Mouse (Mus musculus): ENCODE results near the gene Rbck1.
"Not testable (repeated sequence)": the region's sequence is repeated elsewhere in the genome, so short reads cannot be mapped to it uniquely, and the experiment has no call there.

The Rbck1 gene

GRCm38 (mm10) chr2:152305480-152305879, 27.0 kb downstream of the Rbck1 start:
- in situ Hi-C loops (cut with MboI; ENCODE audit: low sequenced_read_pairs) = no loop called here

DNA sequence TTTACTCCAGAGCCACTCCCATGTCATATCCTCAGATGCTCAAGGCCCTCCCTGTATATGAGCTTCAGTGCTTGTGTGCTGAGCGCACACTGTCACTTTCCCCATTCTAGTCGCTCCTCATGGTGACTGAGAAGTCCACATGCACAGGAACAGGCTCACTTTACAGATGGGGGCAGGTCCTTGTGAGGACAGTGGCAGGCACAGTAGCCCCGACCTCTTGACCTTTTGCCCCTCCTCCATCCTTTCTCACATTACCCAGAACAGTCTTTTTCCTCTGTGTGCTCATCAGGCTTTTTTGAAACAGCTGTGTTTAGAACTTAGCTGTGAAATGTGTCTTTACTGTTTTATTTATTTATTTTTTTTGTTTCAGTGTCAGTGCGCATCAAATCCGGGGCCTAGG, 28.7 kb downstream of the Rbck1 start:
- in situ Hi-C loops (cut with MboI; ENCODE audit: low sequenced_read_pairs) = no loop called here

GRCm38 (mm10) chr2:152302862-152303261, 29.6 kb downstream of the Rbck1 start:
- in situ Hi-C loops (cut with MboI; ENCODE audit: low sequenced_read_pairs) = no loop called here

GRCm38 (mm10) chr2:152294541-152294940, 37.9 kb downstream of the Rbck1 start:
- in situ Hi-C loops (cut with MboI; ENCODE audit: low sequenced_read_pairs) = no loop called here

DNA sequence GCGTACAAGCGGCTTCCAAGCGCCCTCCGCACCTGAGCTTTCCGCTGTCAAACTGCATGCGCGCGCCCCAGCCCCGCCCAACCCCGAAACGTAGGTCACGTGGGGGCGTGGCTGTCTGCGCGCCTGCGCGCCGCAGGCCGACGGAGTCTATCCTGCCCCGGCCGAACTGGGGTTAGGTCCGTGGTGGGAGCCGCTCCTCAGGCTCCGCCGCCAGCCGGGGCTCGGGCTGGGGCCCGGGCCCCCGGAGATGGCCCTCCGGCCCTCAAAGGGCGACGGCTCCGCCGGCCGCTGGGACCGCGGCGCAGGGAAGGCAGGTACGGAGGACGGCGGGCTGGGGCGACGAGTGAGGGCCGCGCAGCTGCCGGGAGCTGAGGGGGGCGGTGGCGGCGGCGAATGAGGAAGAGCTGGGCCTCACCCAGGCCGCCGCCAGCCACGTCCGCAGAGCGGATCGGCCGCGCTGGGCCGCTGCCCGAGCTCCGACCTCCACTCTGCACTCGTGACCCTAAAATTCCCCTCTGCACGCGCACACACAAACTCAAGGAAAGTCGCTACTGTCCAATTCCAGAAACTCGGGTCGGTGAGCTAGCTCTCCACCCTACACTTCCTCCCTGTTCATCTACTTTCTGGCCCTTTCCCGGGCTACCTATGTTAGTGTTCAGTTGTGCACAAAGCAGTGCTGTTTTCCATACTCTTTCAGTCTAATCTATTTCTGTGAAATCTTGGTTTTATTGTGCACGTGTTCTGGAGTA, 38.6 kb downstream of the Rbck1 start, which contains the start of gene Tbc1d20:
Gene Tbc1d20, plus strand, starts transcription at position 102 of the 749 bp plus-strand sequence.
- in situ Hi-C loops (cut with MboI; ENCODE audit: low sequenced_read_pairs) = no loop called here

GRCm38 (mm10) chr2:152293179-152293726, 39.2 kb downstream of the Rbck1 start:
- in situ Hi-C loops (cut with MboI; ENCODE audit: low sequenced_read_pairs) = no loop called here

DNA sequence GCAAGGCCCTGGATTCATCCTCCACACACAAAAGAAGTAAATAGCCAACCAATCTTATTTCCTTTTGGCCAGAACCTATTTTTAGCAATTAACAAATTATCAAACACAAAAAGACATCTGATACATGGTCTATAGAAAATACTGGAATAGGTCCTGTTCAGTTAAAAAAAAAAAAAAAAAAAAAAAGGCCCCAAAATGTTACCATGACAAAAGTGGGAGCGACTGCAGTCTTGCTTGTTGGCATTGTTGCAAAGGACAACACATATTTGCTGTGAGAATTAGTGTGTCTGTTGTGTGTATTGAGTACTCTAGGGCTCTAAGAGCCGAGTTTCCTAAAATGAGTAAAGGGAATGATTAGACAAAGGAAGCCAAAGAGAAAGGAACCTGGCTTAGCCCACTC, 40.0 kb downstream of the Rbck1 start:
- in situ Hi-C loops (cut with MboI; ENCODE audit: low sequenced_read_pairs) = no loop called here

DNA sequence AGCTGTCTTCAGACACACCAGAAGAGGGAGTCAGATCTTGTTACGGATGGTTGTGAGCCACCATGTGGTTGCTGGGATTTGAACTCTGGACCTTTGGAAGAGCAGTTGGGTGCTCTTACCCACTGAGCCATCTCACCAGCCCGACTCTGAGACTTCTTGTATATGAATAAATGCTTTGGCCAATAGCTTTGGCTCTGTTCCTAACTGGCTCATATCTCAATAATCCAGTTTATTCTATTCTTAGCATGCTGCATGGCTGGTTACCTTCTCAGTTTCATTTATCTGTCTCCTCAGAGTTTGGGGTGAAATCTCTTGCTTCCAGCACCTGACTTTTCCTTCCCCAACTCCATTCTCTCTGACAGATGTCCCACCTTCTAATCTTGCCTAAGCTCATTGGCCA, 42.8 kb downstream of the Rbck1 start:
- in situ Hi-C loops (cut with MboI; ENCODE audit: low sequenced_read_pairs) = not testable (repeated sequence)

DNA sequence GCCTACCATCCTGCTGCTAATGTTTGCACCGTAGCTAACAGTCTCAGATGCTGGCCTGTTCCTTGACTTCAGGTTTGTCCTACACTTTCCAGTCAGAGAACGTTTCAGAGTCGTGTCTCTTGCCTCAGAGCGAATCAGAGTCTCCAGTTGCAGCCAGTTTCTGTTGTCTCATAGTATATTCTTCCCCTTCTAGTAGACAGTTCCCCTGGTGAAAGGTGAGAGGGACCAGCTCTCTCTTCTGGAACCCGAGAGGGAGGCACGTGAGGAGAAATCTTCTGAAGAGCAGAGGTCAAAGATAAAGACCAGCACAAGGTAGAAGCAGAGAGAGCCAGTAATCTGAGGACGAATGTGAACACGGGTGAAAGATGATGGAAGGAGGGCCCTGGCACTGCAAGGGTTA, 44.4 kb downstream of the Rbck1 start:
- in situ Hi-C loops (cut with MboI; ENCODE audit: low sequenced_read_pairs) = no loop called here

DNA sequence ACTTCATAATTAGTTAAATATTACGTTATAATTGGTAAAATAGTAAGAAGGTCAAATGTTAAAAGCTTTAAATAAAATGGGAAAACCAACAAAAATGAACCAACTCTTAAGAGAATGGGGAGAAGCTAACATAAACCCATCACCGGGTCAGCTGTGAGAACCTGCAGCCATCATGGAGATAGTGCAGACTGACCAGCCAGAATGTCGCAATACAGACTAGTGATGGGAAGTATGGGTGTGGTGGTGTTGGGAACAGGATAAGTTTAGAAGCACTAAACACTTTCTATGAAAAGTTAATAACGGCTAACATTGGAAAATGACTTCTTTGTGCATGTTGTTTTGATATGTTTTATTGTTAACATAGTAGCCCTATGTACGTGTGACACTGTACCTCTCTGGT, 44.9 kb downstream of the Rbck1 start:
- in situ Hi-C loops (cut with MboI; ENCODE audit: low sequenced_read_pairs) = no loop called here

DNA sequence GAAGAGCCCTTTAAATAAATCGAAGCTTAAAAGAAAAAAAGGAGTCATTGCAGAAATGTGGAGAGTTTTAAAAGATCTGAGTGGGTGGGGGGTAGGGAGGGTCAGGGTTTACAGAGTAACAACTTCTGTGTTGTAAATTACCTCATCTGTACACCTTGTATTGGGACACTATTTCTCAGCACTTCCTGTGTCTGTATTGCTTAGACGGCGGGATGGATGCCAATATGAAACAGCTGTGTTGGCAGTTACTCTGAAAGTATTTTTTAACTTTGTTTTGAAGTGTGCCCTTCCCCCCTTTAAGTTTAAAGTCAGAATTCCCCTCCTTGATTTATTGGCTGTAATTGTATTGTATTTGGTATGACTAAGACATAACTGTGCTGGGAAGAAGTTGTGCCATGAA, 51.0 kb downstream of the Rbck1 start:
- in situ Hi-C loops (cut with MboI; ENCODE audit: low sequenced_read_pairs) = no loop called here

- in situ Hi-C loops (cut with MboI; ENCODE audit: low sequenced_read_pairs) = no loop called here
These were observed 58.8 kb downstream of the Rbck1 start for GRCm38 (mm10) chr2:152273639-152274038.

All from CH12F3 (cell line).